Mouse (Mus musculus): ENCODE measurements around the gene Ftl1.

DNA sequence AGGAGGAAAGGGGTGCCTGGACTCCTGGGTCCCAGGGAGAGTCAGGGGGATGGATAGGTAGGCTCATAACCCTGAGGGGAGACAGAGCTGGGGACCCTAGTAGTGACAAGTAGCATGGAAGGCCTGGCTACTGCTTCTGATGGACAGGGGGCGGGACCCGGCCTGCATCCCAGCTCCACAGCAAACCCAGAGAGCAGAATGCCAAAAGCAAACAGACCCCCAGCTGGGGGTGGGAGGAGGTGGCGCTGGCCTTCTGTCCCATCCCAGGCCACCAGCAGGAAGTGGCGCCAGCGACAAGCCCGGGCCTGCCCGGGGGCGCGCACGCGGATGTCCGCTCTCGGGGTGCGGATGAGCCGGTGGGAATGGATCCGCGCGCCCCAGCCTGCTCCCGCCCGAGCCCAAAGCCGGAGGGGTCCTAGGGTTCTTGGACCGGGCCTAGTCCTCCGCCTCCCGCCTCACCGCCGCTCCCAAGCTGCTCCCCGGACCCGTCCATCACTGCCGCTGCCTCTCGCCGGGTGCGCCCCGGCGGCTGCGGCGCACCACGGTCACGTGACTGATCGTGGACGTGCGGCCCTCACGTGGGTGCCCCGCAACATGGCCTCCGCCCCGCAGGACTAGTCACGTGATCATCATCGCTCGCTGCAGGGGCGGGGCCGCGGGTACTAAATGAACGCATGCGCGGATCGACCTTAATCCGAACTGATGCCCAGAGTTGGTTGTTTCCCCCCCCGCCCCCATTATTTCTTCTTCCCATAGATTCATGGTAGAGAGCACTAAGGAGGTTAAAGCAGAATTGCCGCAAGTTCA is 6.8 kb upstream of the Ftl1 start, which contains the start of gene Bax:
- no peak for TF ChIP-seq CHD2 (IDR thresholded peaks at IDR 0.05; ENCODE audit: low read depth, low read length)
- no peak for TF ChIP-seq ZNF384 (IDR thresholded peaks at IDR 0.05; ENCODE audit: low read depth, low read length)
